Mouse (Mus musculus) limb, embryonic 13.5 days (tissue): ENCODE data around the gene Cep162. TPM values are rescaled to one million over a fixed set of nuclear protein-coding genes. Genes with fewer than 3 reads are reported as not detected.

ENCODE experiments used
- ATAC-seq: fragments of 200-750 bp; cut with Nextera tagmentation; 2 replicates; pipeline ENCODE4 v1.8.0; 2017; ENCODE audit warnings: low read depth, moderate number of reproducible peaks, moderate TSS enrichment; ENCODE audit not compliant: low FRiP score
- H3K27ac ChIP-seq: fragments of 300-500 bp; sonication (generic); 2 replicates; pipeline ENCODE4 v1.5.1; 2015; ENCODE audit warnings: inconsistent platforms, mild to moderate bottlenecking, moderate library complexity
- H3K27me3 ChIP-seq: fragments of 300-500 bp; sonication (generic); 2 replicates; pipeline ENCODE4 v1.6.1; 2015; ENCODE audit warnings: mild to moderate bottlenecking, inconsistent platforms
- H3K36me3 ChIP-seq: fragments of 300-500 bp; sonication (generic); 2 replicates; pipeline ENCODE4 v1.6.1; 2015; ENCODE audit warnings: inconsistent platforms, mild to moderate bottlenecking, moderate library complexity
- H3K4me1 ChIP-seq: fragments of 300-500 bp; sonication (generic); 2 replicates; pipeline ENCODE4 v1.6.1; 2015; ENCODE audit warnings: inconsistent platforms
- H3K4me2 ChIP-seq: fragments of 300-500 bp; sonication (generic); replicated peaks from 2 replicates; pipeline ENCODE4 v1.6.1; 2015; ENCODE audit warnings: inconsistent platforms, mild to moderate bottlenecking, moderate library complexity
- H3K4me3 ChIP-seq: fragments of 300-500 bp; sonication (generic); 2 replicates; pipeline ENCODE4 v1.5.1; 2015; ENCODE audit warnings: moderate library complexity, mild to moderate bottlenecking, inconsistent platforms
- H3K9ac ChIP-seq: fragments of 300-500 bp; sonication (generic); 2 replicates; pipeline ENCODE4 v1.6.1; 2015; ENCODE audit warnings: mild to moderate bottlenecking, inconsistent platforms
- H3K9me3 ChIP-seq: fragments of 300-500 bp; sonication (generic); 2 replicates; pipeline ENCODE4 v1.6.1; 2016; ENCODE audit warnings: inconsistent platforms
- WGBS: fragments of 180-500 bp; shearing (Covaris S2); methylation state at CpG from one replicate; pipeline ENCODE4 v1.1.7; 2015; 5-methylcytosine and 5-hydroxymethylcytosine counted together
- polyA plus RNA-seq: library from polyadenylated mRNA; unstranded; fragments of >200 nt; fragmentation: Nextera tagmentation; extraction: Ambion mirVana; gene quantifications from 2 replicates; pipeline ENCODE4 v1.2.1, GENCODE M21; 2015

The Cep162 gene
- polyA plus RNA-seq, 1 experiment from 2014 or later: 7.3 TPM

DNA sequence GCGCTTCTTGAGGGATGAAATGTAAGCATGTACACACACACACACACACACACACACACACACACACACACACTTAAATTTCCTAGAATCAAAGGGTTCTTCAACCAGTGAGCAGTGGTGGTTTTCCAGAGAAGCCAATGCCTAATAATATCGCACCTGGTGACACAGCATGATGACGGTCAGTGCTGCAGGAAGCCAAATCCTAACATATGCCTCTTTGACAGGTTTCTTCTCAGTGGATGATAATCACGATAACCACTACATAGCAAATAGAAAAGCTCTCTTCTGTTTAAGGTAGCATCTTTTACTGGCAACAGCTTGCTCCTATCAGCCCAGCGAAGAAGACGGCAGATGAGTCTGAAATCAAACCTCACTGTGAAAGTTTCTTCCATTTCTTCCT lies 57.3 kb downstream of the Cep162 start:
- Histone ChIP-seq H3K9me3 (peaks cover 2% of the 10 kb centered on the region; the same call in 1 of the 2 replicates), H3K27ac (no peak overlapping the region), H3K4me2 (no peak overlapping the region), H3K4me3 (no peak overlapping the region), H3K9ac (no peak overlapping the region), H3K4me1 (no peaks in the 10 kb centered on the region), H3K36me3 (peaks cover 42% of the 10 kb centered on the region), H3K27me3 (no peaks in the 10 kb centered on the region)
- ATAC-seq: no peak
- WGBS: 94% methylated on average over 6 of the region's 6 CpGs

DNA sequence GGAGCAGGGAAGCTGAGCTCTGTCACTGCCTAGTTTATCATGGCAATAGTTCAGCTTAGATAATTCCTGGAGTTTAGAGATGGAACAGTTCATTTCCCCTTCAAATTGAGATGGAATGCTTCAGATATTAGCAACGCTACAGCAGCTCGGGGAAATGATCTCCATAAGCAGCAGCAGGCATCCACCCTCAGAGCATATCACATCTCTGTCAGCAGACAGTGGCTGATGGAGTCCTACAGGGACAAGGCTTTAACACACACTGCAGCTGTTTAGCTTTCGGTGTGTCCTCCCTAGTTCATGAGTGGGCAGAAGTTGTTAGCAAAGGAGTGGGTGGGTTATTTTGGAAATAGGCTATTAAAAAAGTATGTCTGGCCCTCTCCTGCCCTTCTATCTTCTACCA lies 58.1 kb downstream of the Cep162 start:
- Histone ChIP-seq H3K27ac (no peak overlapping the region), H3K9ac (no peak overlapping the region), H3K4me2 (no peak overlapping the region), H3K27me3 (no peaks in the 10 kb centered on the region), H3K4me1 (no peaks in the 10 kb centered on the region), H3K9me3 (peaks cover 9% of the 10 kb centered on the region), H3K4me3 (no peak overlapping the region), H3K36me3 (peaks cover 42% of the 10 kb centered on the region)
- WGBS: 89% methylated on average over 3 of the region's 3 CpGs
- ATAC-seq: no peak

DNA sequence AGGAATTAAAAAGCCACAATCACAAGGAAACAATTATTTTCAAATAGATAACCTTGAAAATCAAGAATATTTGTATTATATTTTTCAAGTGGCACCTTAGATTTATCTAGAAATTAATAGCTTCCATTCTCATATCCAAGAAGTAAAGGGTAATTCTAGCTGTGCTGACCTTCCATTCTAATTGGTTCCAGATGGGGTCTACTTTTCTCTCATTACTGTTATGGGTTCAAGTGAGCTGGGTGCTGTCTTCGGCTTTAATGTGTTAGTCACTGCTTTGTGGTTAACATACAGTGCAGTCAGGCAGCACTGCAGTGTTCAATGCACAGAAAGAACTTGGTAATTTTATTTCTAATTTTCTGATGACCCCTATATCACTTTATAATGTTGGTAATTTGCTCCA lies 61.6 kb downstream of the Cep162 start:
- 30% methylated on average over 1 of the region's 1 CpGs for WGBS
- no peaks in the 10 kb centered on the region for H3K27me3 ChIP-seq
- no peak overlapping the region for H3K4me2 ChIP-seq
- H3K9ac ChIP-seq: no peak overlapping the region
- no peak overlapping the region for H3K4me3 ChIP-seq
- H3K27ac ChIP-seq: no peak overlapping the region
- ATAC-seq: no peak
- H3K36me3 ChIP-seq: peaks cover 44% of the 10 kb centered on the region
- H3K9me3 ChIP-seq: peaks cover 22% of the 10 kb centered on the region
- H3K4me1 ChIP-seq: no peaks in the 10 kb centered on the region

DNA sequence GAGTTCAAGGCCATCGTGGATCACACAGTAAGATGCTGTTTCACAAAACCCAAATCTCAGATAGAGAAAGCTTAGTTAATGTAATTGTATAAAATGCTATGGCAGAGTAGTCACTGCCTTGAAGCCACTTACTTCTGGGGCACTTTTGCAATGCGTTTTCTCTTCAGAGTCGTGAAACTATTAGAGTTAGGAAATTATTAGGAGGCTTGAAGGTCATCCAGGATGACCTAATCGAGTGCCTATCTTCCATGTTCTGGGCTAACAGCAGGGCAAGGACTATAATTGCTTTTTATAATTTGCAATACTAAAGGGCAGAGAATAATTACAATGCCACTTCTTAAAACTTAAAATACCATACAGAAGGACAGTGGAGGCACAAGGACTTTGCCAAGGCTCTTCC lies 68.0 kb downstream of the Cep162 start:
- H3K9ac ChIP-seq: no peak overlapping the region
- no peak for ATAC-seq
- no peaks in the 10 kb centered on the region for H3K4me1 ChIP-seq
- no peaks in the 10 kb centered on the region for H3K27me3 ChIP-seq
- no peak overlapping the region for H3K4me2 ChIP-seq
- 87% methylated on average over 4 of the region's 4 CpGs for WGBS
- no peak overlapping the region for H3K4me3 ChIP-seq
- no peak overlapping the region for H3K27ac ChIP-seq
- peaks cover 13% of the 10 kb centered on the region for H3K9me3 ChIP-seq
- H3K36me3 ChIP-seq: peaks cover 23% of the 10 kb centered on the region

DNA sequence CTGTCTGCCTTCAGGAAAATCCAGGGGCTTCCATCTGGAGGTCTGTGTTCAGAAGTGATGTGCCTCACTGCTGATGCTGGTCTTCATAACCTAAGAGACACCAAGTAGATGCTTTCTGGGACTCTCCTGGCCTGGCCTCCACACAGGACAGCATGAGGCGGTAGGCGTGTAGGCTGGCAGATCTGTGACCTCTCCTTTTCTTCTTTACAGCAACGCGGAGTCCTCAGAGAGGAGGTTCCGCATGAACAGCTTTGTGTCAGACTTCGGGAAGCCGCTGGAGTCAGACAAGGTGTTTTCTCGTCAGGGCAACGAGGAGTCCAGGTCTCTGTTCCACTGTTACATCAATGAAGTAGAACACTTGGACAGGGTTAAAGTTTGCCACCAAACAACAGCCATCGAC lies 73.1 kb downstream of the Cep162 start:
- WGBS: 87% methylated on average over 10 of the region's 10 CpGs
- ATAC-seq: no peak

DNA sequence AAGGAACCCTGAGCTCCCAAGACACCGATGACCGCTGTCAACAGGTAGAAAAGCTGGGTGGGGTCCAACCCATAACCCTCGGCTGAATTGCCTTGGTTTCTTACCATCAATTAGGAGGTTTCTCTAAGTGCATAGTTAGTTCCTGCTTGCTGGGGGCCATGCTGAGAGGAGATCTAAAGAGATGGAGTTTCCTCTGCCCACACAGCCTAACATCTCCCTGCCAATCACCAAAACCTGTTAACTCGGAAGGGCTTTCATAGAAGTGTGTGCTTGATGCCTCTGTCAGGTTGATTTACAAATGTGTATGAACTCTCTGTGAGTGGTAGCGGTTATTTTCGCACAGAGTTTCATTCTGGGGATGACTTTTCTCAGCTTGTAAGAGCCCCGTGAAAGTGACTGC lies 76.8 kb downstream of the Cep162 start:
- H3K36me3 ChIP-seq: no peaks in the 10 kb centered on the region
- WGBS: 43% methylated on average over 7 of the region's 7 CpGs
- H3K27me3 ChIP-seq: no peaks in the 10 kb centered on the region
- no peak overlapping the region for H3K4me3 ChIP-seq
- H3K4me1 ChIP-seq: 0 out of 2 replicates have a peak, but pooled peaks cover 2% of the 10 kb centered on the region
- H3K27ac ChIP-seq: no peak overlapping the region
- H3K9ac ChIP-seq: no peak overlapping the region
- no peak for ATAC-seq
- H3K9me3 ChIP-seq: no peaks in the 10 kb centered on the region
- H3K4me2 ChIP-seq: no peak overlapping the region

More for the DNA sequence above, 73.1 kb downstream of the Cep162 start:
- Histone ChIP-seq H3K9me3 (no peaks in the 10 kb centered on the region), H3K9ac (no peak overlapping the region), H3K4me1 (0 out of 2 replicates have a peak, but pooled peaks cover 2% of the 10 kb centered on the region), H3K4me2 (no peak overlapping the region), H3K36me3 (no peaks in the 10 kb centered on the region), H3K4me3 (no peak overlapping the region), H3K27ac (no peak overlapping the region), H3K27me3 (no peaks in the 10 kb centered on the region)

DNA sequence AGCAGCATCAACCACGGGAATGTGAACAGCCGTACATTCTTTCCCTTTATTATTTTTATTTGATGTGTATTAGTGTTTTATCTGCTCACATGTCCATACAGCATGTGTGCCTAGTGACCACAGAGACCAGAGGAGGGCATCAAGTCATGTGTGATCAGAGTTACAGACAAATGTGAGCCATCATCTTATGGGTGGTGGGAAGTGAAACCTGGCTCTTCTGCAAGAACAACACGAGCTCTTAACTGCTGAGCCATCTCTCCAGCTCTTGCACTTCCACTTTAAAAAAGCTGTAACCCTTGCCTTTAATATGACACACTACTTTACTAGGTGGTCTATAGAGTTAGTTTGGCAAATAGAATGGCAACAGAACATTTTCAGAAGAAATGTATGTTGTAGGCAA lies 83.8 kb downstream of the Cep162 start:
- 71% methylated on average over 3 of the region's 3 CpGs for WGBS

DNA sequence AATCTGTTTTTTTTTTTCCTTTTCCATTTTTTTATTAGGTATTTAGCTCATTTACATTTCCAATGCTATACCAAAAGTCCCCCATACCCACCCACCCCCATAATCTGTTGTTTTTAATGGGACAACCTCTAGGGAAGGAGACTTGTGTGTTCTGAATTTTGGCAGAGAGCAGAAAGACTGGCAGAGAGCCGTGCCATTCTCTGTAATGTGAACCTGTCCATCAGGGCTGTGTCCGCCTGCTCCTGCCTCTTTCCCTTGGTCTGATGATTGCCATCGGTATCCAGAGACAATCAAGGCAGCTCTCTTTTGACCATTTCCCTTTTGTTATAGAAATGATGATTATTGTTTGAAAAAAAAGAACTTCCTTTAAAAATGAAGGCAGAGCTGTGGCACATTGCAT lies 84.4 kb downstream of the Cep162 start:
- H3K27me3 ChIP-seq: no peaks in the 10 kb centered on the region

More for the DNA sequence above, 83.8 kb downstream of the Cep162 start:
- H3K9me3 ChIP-seq: no peaks in the 10 kb centered on the region
- no peak for ATAC-seq
- H3K27me3 ChIP-seq: no peaks in the 10 kb centered on the region
- no peaks in the 10 kb centered on the region for H3K4me1 ChIP-seq
- no peak overlapping the region for H3K4me2 ChIP-seq
- H3K4me3 ChIP-seq: no peak overlapping the region
- no peak overlapping the region for H3K27ac ChIP-seq
- no peak overlapping the region for H3K9ac ChIP-seq
- H3K36me3 ChIP-seq: no peaks in the 10 kb centered on the region

DNA sequence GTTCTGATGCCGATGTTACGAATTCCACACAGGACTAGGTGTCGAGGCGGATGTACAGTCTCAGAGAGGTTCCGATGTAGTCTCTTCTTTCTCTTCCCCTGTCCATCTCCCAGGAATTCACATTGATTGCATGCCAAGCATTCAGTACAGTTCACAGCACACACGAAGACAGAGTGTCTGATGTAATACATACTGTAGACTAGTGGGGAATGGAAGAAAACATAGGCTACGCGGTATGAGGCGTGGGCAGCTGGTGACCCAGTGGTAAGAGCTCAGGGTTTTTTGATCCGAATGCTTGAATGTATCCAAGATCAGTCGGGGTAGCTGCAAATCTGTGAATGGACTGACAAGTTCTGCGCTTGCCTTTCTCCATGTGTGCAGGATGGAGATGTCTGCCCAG lies 86.2 kb downstream of the Cep162 start:
- Histone ChIP-seq H3K9ac (no peak overlapping the region), H3K9me3 (no peaks in the 10 kb centered on the region), H3K27me3 (no peaks in the 10 kb centered on the region), H3K4me1 (no peaks in the 10 kb centered on the region), H3K27ac (no peak overlapping the region), H3K4me3 (no peak overlapping the region), H3K36me3 (no peaks in the 10 kb centered on the region), H3K4me2 (no peak overlapping the region)
- 89% methylated on average over 12 of the region's 12 CpGs for WGBS
- ATAC-seq: no peak

More for the DNA sequence above, 84.4 kb downstream of the Cep162 start:
- no peak overlapping the region for H3K27ac ChIP-seq
- ATAC-seq: no peak
- 91% methylated on average over 3 of the region's 3 CpGs for WGBS
- no peaks in the 10 kb centered on the region for H3K36me3 ChIP-seq
- H3K9ac ChIP-seq: no peak overlapping the region
- no peak overlapping the region for H3K4me2 ChIP-seq
- H3K4me1 ChIP-seq: no peaks in the 10 kb centered on the region
- no peaks in the 10 kb centered on the region for H3K9me3 ChIP-seq
- H3K4me3 ChIP-seq: no peak overlapping the region

DNA sequence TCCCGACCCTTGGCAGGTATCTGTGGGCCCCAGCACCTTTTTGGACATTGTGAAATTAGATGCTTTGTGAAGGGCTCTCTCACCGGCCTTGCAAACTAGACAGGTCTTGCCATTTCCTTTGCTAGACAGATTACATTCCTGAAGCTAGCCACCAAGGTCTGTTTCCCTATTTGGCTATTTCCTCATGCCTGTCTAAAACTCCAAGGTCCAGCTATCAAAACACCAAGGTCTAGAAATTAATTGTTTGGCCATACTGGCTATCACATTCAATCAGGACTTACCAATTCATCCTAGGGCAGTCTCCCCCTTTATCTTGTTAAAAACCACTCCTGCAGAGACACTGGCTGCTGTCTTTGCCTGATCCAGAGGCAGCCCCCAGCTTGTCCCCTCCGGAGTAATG lies 87.3 kb downstream of the Cep162 start:
- Histone ChIP-seq H3K4me1 (no peaks in the 10 kb centered on the region; the same call in 1 of the 2 replicates), H3K36me3 (no peaks in the 10 kb centered on the region), H3K4me3 (no peak overlapping the region), H3K9ac (no peak overlapping the region), H3K4me2 (no peak overlapping the region), H3K27ac (no peak overlapping the region), H3K27me3 (no peaks in the 10 kb centered on the region), H3K9me3 (no peaks in the 10 kb centered on the region)
- ATAC-seq: no peak
- 75% methylated on average over 3 of the region's 3 CpGs for WGBS

DNA sequence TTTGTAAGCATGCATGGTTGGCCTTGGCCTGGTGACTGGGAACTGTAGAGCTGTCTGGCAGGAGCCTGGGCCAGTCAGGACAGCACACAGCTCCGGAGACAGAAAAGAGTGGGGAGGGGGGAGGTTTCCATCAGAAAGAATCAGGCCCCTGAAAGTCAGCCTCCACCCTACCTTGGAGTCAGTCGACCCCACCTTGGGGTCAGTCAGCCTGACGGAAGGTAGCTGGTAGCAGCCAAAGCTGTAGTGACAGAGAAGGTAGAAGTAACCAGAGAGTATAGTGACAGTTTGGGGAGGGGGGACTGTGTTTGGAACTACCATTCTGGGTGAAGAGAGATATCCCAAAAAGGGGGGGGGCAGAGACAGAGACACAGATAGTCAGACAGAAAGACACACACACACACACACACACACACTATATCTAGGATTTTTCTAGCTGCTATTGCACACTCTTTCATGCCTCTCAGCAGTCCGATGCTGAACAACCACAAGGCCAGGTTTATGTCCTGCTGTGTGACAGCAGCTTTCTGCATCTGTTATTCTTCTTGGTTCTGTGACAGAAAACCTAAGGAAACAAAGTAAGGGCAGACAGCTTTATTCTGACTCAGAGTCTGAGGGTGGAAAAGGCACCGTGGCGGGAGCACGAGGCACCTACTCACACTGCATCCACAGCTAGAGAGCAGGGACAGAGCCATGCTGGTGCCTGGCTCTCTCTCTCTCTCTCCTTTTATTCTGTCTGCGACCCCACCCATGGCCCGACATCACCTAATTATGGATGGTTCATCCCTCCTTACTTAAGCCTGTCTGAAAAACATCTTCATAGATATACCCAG lies 88.1 kb downstream of the Cep162 start:
- Histone ChIP-seq H3K36me3 (no peaks in the 10 kb centered on the region), H3K4me3 (no peak overlapping the region), H3K27me3 (no peaks in the 10 kb centered on the region), H3K27ac (no peak overlapping the region), H3K9me3 (no peaks in the 10 kb centered on the region), H3K4me2 (no peak overlapping the region), H3K9ac (no peak overlapping the region), H3K4me1 (no peaks in the 10 kb centered on the region; the same call in 1 of the 2 replicates)
- WGBS: 71% methylated on average over 9 of the region's 9 CpGs
- ATAC-seq: no peak

DNA sequence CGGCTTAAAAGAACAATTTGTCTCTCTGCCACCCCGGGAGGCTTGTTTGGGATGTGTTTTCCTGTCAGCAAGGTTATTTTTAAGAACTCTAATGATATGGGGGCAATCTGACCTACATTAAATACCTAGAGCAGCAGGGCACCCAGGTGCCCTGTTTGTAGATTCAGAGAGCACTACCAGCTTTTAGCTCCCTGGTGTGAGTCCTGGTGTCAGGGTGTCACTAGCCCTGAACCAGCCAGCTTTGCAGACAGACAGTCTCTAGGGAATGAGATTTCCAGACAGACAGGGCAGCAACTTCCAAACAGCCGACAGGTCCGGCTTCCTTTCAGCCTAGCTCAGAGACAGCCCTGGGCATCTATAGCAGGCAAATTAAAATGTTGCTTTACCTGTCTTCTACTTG lies 92.8 kb downstream of the Cep162 start:
- no peak overlapping the region for H3K4me2 ChIP-seq
- no peaks in the 10 kb centered on the region for H3K9me3 ChIP-seq
- no peaks in the 10 kb centered on the region for H3K36me3 ChIP-seq
- no peaks in the 10 kb centered on the region; the same call in 1 of the 2 replicates for H3K4me1 ChIP-seq
- WGBS: 81% methylated on average over 4 of the region's 4 CpGs
- H3K9ac ChIP-seq: no peak overlapping the region
- no peak overlapping the region for H3K27ac ChIP-seq
- ATAC-seq: no peak
- no peak overlapping the region for H3K4me3 ChIP-seq
- H3K27me3 ChIP-seq: no peaks in the 10 kb centered on the region
